Mouse (Mus musculus): ENCODE results near the gene Prr13.

Gene Prr13

DNA sequence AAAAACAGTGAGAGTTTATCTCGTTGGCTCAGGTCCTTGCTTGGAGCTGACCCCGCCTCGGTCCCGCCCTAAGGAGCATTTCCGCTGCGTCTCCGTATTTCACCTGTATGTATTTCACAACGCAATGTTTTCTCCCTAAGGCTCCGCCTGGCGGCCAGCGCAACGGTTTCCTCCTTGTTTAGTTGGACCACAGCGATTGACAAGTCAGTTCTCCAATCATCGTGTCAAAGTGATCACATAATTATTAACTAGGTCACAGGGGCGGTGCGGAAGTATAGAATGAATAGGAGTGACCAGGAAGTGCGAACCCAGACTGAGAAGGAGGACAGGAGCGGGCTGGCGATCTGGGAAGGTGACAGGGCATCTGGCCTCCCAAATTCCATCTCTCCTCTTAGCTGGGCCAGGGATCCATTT lies at the start of gene Prr13:
Prr13 (plus strand) TSS at position 125 of the 414 bp plus-strand sequence.
- in situ Hi-C loops (cut with MboI, MseI) = no loop called here

GRCm38 (mm10) chr15:102409286-102409685 lies 49.5 kb upstream of the Prr13 start:
- in situ Hi-C loops (cut with MboI, MseI) = no loop called here

DNA sequence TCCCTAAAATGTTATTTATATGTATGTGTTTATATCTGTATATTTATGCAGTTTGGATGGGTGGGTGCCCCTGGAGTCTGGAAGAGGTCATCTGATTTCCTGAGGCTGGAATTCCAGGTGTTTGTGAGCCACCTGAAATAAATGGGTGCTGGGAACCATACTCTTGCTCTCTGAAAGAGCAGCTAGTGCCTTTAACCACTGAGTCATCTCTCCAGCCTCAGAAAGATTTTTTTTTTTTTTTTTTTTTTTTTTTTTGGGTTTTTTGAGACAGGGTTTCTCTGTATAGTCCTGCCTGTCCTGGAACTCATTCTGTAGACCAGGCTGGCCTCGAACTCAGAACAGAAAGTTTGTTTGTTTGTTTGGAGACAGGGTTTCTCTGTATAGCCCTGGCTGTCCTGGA lies 47.8 kb upstream of the Prr13 start:
- in situ Hi-C loops (cut with MboI, MseI) = no loop called here

DNA sequence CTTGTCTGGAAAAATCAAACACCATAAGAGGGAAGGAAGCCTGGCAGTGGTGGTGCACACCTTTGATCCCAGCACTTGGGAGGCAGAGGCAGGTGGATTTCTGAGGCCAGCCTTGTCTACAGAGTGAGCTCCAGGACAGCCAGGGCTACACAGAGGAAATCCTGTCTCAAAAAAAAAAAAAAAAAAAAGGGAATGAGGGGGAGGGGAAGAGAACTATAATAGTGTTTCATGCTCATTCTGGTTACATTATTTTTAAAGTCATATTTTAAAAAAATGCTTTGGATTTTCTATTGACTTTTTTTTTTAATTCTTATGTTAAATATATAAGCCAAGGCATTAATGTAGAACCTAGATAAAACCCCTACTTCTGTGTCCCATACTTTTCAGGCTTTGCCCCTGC lies 45.1 kb upstream of the Prr13 start:
- in situ Hi-C loops (cut with MboI, MseI) = no loop called here

DNA sequence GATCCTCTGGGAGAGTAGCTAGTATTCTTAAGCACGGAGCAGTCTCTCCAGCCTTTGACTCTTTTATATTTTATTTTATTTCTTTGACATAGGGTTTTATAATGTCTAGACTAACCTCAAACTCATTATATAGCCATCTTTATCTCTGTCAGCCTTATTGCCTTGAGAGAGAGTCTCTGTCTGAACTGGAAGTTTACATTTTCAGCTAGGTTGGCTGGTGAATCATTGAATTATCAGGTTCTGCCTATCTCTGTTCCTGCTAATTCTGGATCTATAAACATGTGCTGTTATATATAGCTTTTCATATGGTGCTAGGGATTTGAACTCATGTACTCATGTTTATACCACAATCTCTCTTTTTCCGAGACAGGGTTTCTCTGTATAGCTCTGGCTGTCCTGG lies 41.3 kb upstream of the Prr13 start:
- in situ Hi-C loops (cut with MboI, MseI) = no loop called here

DNA sequence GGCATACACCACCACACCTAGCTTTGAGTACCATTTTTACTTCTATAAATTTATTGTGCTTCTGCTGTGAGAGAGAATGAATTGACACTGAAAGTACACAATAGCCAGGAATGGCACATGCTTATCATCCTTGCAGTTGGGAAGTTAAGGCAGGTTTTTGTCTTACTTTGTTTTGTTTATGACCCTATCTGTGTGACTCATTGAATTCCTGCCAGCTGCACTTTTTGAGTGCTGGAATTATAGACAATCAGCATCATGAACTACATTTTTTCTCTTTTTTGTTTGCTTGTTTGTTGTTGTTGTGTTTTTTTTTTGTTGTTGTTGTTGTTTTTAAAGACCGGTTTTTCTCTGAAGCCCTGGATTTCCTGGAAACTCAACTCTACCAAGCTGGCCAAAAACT lies 37.8 kb upstream of the Prr13 start:
- in situ Hi-C loops (cut with MboI, MseI) = no loop called here

GRCm38 (mm10) chr15:102421437-102421836 lies 37.4 kb upstream of the Prr13 start:
- in situ Hi-C loops (cut with MboI, MseI) = no loop called here

GRCm38 (mm10) chr15:102423602-102424240 lies 35.1 kb upstream of the Prr13 start:
- in situ Hi-C loops (cut with MboI, MseI) = no loop called here

GRCm38 (mm10) chr15:102424657-102425056 lies 34.2 kb upstream of the Prr13 start:
- in situ Hi-C loops (cut with MboI, MseI) = loop anchor here (5.0 kb wide), 2 partner anchors 68 to 87 kb away; no protein-coding TSS in a partner anchor

DNA sequence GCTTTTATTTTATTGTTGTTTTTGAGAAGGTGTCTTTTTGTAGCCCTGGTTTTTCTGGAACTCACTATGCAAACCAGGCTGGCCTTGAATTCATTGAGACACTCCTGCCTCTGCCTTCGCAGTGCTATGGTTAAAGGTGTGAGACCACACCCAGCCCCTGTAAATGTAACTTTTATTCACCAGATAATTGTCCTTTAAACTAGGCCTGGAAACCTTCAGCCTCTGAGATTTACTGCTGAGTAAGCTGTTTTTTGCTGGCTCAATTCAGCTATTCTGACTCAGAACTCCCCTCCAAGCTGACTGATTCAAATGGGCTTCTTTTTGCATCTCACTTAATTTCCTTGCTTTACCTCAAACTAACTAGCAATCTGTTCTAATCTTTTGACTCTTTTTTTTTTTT lies 31.9 kb upstream of the Prr13 start:
- in situ Hi-C loops (cut with MboI, MseI) = loop anchor here (5.0 kb wide), 2 partner anchors 65 to 90 kb away; no protein-coding TSS in a partner anchor

DNA sequence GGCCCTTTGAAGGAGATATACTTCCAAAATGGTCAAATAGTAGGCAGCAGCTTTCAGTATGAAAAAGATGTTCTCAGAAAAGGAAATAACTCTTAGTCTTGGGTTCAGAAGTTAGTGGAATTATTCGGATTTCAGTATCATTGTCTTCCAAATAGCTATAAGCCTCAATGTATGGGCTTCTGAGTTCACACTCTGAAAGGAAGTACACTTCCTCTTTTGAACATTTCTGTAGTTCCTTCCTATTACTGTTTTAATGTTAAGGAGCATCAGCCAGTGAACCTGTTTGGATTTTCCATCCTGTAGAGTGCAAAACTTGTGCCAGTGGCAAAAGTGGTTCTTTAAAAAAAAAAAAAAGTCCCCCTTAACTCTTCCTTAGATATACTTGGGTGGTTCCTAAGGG lies 26.8 kb upstream of the Prr13 start:
- in situ Hi-C loops (cut with MboI, MseI) = no loop called here

- in situ Hi-C loops (cut with MboI, MseI) = no loop called here
Measured at GRCm38 (mm10) chr15:102433173-102433572, 25.7 kb upstream of the Prr13 start.

GRCm38 (mm10) chr15:102442490-102442889 lies 16.3 kb upstream of the Prr13 start:
- in situ Hi-C loops (cut with MboI, MseI) = loop anchor here (5.0 kb wide), 1 partner anchor 75 kb away; the partner anchor contains the start of gene Sp7

DNA sequence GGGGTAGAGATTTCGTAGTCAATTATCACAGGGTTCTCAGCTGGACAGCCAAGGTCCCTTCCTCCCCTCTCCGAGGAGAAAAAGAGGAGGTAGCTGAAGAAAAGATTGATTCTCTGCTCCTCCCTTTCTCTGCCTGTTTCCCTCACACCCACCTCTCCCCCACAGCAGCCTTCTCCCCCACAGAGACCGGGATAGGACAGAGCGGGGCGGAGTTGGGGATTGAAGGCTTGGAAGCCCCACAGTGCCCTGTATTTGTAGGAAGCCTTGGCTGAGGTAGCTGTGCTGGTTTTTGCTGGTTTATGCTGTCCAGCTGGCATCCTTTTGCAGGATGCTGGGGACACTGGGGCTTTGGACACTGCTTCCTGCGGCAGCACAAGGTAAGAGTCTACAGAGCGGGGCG lies 13.7 kb upstream of the Prr13 start, which contains the start of gene Amhr2:
Amhr2 (plus strand) TSS at position 222 of the 400 bp plus-strand sequence.
- in situ Hi-C loops (cut with MboI, MseI) = no loop called here

- in situ Hi-C loops (cut with MboI, MseI) = no loop called here
Measured at GRCm38 (mm10) chr15:102446448-102446847, 12.4 kb upstream of the Prr13 start.

DNA sequence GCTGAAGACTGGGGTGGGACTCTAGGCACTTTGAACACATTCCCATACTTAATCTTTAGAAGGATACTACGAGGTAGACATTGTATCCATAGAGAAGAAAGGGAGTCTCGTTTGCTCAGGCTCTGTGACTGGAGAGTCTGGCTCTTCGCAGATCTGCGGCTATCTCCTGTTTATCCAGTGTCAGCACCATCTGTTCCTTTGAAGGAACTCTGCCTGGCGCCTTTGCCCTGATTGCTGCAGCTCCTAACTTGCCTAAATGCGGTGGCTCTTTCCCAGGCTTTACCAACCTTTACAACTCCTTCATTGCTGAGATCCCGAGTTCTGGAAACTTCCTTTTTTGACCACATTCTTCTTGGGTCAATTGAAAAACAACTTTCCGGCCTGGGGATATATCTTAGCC lies 9.5 kb upstream of the Prr13 start:
- in situ Hi-C loops (cut with MboI, MseI) = no loop called here

GRCm38 (mm10) chr15:102450928-102451327 lies 7.9 kb upstream of the Prr13 start:
- in situ Hi-C loops (cut with MboI, MseI) = no loop called here

DNA sequence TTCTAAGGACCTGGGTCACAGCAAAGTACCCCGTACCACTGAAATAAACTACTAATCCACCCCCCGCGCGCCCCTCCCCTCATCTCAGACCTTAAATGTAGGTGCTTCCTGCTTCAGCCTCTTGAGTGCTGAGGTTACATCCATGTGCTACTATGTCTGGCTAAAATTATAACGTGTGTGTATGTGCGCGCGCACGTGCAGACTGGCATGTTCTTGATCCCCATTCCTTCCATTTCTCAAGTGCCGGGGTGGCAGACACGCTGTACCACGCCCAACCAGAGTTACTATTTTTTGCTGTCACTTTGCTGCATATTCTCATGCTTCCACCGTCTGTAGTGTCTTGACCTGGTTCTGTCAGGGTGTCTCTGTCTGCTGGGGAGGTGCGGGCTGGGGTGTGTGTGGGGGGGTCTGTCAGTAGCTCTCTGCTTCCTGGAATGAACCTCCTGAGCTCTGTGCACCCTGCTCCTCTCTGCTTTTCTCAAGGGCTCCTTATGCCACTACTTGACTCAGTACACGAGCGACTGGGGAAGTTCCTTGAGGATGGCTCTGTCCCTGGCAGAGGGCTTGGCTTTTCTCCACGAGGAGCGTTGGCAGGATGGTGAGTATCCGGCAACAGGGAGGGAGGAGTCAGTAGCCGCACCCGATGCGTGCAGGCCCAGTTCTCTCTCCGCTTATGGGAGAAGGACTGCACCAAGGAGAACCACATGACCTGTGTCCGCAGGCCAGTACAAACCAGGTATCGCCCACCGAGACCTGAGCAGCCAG lies 7.0 kb upstream of the Prr13 start:
- in situ Hi-C loops (cut with MboI, MseI) = no loop called here

GRCm38 (mm10) chr15:102455993-102456392 lies 2.8 kb upstream of the Prr13 start:
- in situ Hi-C loops (cut with MboI, MseI) = no loop called here

- in situ Hi-C loops (cut with MboI, MseI) = no loop called here
Measured at GRCm38 (mm10) chr15:102458050-102458736, 635 bp upstream of the Prr13 start.

DNA sequence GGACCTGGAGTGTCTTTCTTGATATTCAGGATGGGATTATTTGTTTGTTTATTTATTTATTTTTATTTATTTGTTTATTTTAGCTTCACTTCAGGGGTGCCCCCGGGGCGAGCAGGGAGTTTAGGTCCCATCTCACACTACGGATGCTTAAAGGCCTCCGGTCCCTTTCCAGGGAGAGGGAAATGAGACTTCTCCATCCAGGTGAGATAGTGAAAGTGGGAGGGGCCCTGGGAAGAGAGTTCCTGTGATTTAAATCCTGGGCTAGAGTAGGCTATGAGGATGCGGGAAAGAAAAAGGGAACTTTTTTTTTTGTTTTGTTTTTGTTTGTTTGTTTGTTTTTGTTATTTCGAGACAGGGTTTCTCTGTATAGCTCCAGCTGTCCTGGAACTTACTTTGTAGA lies 553 bp downstream of the Prr13 start:
- in situ Hi-C loops (cut with MboI, MseI) = no loop called here

DNA sequence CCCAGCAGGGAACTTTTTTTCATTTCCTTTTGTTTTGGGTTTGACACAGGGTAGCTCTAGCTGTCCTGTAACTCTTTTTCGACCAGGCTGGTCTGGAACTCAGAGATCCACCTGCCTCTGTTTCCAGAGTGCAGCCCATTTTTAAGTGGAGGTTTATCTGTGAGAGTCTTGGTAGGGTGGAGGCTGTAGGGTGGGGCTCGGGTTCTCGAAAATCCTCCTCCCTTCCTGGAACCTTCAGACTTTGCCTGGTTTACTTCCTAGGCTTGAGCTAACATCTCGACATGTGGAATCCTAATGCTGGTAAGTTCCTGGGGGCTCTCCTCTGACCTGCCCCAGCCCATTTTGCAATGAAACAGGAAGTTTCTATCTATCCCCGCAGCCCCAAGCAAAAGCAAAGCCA lies 1.0 kb downstream of the Prr13 start:
- in situ Hi-C loops (cut with MboI, MseI) = no loop called here
